Mouse (Mus musculus) hindbrain, embryonic 16.5 days (tissue): ENCODE measurements at regions not wholly inside any gene's neighbourhood (a gene's known extent, or its start where the extent isn't known, plus 50 kb on each side); places are given as distances from the start of the nearest gene placed in this dataset.
A peak's percentile ranks its signal among the peaks of the same experiment; 100 is the strongest.

Experiments used
- ATAC-seq: fragments of 200-750 bp; cut with Nextera tagmentation; 2 replicates; pipeline ENCODE4 v1.8.0; 2017; ENCODE audit warnings: moderate TSS enrichment, moderate library complexity
- H3K27ac ChIP-seq: fragments of 300-500 bp; sonication (generic); 2 replicates; pipeline ENCODE4 v1.5.1; 2014; ENCODE audit warnings: low read depth, mild to moderate bottlenecking, control low read depth, low read length, moderate library complexity
- H3K27me3 ChIP-seq: fragments of 300-500 bp; sonication (generic); replicated peaks from 2 replicates; pipeline ENCODE4 v1.6.1; 2014; ENCODE audit warnings: low read length; ENCODE audit not compliant: control insufficient read depth, insufficient read depth
- H3K36me3 ChIP-seq: fragments of 300-500 bp; sonication (generic); 2 replicates; pipeline ENCODE4 v1.6.1; 2014; ENCODE audit warnings: mild to moderate bottlenecking, low read length, moderate library complexity, mixed read lengths; ENCODE audit not compliant: control insufficient read depth, insufficient read depth
- H3K4me1 ChIP-seq: fragments of 300-500 bp; sonication (generic); 2 replicates; pipeline ENCODE4 v1.6.1; 2014; ENCODE audit warnings: low read depth, low read length; ENCODE audit not compliant: control insufficient read depth, insufficient read depth
- H3K4me2 ChIP-seq: fragments of 300-500 bp; sonication (generic); 2 replicates; pipeline ENCODE4 v1.6.1; 2014; ENCODE audit warnings: mild to moderate bottlenecking, low read length, control low read depth, moderate library complexity
- H3K4me3 ChIP-seq: fragments of 300-500 bp; sonication (generic); 2 replicates; pipeline ENCODE4 v1.5.1; 2014; ENCODE audit warnings: mild to moderate bottlenecking, low read length, control low read depth, moderate library complexity
- H3K9ac ChIP-seq: fragments of 300-500 bp; sonication (generic); 2 replicates; pipeline ENCODE4 v1.6.1; 2014; ENCODE audit warnings: low read depth, mild to moderate bottlenecking, control low read depth, low read length, moderate library complexity
- H3K9me3 ChIP-seq: fragments of 300-500 bp; sonication (generic); 2 replicates; pipeline ENCODE4 v1.6.1; 2014; ENCODE audit warnings: mild to moderate bottlenecking, low read length, moderate library complexity; ENCODE audit not compliant: control insufficient read depth
- WGBS: fragments of 180-500 bp; shearing (Covaris S2); extraction: QIAGEN DNeasy Blood & Tissue Kit; methylation state at CpG from one replicate; pipeline ENCODE4 v1.1.7; 2014; 5-methylcytosine and 5-hydroxymethylcytosine counted together

DNA sequence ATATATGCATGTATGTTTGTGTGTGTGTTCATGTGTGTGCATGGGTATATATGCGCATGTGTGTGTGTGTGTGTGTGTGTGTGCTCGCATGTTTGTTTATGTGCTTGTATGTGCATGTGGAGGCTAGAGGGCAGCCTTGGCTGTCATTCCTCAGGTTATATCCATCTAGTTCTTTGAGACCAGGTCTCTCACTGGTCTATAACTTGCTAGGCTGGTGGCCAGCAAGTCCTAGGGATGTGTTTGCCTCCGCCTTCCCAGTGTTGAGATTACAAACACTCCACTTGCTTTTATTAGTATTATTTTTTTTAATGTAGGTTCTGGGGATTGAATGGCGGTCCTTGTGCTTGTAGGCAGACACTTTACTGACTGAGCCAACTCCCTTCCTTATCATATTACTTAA, 219.8 kb upstream of the Dusp10 start:
- Histone ChIP-seq H3K27ac (no peak overlapping the region), H3K4me3 (no peak overlapping the region), H3K9ac (no peak overlapping the region), H3K4me1 (peaks cover 3% of the 10 kb centered on the region; the same call in 1 of the 2 replicates), H3K27me3 (no peaks in the 10 kb centered on the region), H3K4me2 (no peak overlapping the region), H3K36me3 (no peaks in the 10 kb centered on the region), H3K9me3 (peaks cover 3% of the 10 kb centered on the region; the same call in 1 of the 2 replicates)
- 95% methylated on average over 4 of the region's 4 CpGs for WGBS
- ATAC-seq: no peak

GRCm38 (mm10) chr1:183793913-183794445, 219.1 kb upstream of the Dusp10 start:
- 47% methylated on average over 8 of the region's 8 CpGs for WGBS
- ATAC-seq: peak; percentile 37; the same call in 1 of the 2 replicates
- Histone ChIP-seq H3K9me3 (peaks cover 3% of the 10 kb centered on the region; the same call in 1 of the 2 replicates), H3K27me3 (no peaks in the 10 kb centered on the region), H3K4me1 (peaks cover 3% of the 10 kb centered on the region; the same call in 1 of the 2 replicates), H3K9ac (no peak overlapping the region), H3K36me3 (no peaks in the 10 kb centered on the region), H3K4me2 (no peak overlapping the region), H3K4me3 (no peak overlapping the region), H3K27ac (no peak overlapping the region)

DNA sequence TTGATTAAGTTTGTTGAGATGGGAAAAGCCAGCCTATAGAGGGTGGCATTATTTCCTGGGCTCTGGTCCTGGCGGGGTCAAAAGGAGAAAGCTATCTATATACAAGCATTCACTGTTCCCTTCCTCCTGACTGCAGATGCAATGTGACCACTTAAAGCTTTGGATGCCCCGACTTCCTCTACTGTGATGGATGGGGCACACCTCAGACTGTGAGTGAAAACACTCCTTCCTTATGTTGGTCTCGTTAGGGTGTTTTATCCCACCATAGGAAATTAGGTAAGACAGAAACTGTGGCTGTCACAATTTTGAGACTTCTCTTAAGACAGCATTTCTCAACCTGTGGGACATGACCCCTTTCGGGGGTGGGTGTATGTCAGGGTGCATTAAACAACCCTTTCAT, 210.8 kb upstream of the Dusp10 start:
- Histone ChIP-seq H3K36me3 (no peaks in the 10 kb centered on the region), H3K4me1 (no peaks in the 10 kb centered on the region), H3K27me3 (no peaks in the 10 kb centered on the region), H3K9me3 (peaks cover under 1% of the 10 kb centered on the region; the same call in 1 of the 2 replicates), H3K9ac (no peak overlapping the region), H3K4me2 (no peak overlapping the region), H3K4me3 (no peak overlapping the region), H3K27ac (no peak overlapping the region)
- ATAC-seq: no peak
- 90% methylated on average over 4 of the region's 4 CpGs for WGBS

DNA sequence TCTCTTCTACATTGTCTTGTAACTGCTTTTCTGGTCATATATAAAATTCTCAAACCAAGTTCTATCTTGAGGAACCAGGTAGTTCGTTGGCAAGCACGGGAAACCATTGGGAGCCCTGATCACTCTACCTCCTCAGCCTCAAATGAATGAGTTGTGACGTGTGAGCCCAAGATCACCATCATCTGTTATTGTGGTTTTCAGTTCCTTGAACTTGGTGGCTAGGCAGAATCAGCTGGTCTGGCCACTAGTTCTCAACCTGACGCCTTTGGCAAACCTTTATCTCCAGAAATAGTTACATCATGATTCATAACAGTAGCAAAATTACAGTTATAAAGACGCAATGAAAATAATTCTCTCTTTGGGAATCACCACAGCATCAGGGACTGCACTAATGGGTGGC, 209.7 kb upstream of the Dusp10 start:
- Histone ChIP-seq H3K4me2 (no peak overlapping the region), H3K9me3 (no peaks in the 10 kb centered on the region), H3K9ac (no peak overlapping the region), H3K4me1 (no peaks in the 10 kb centered on the region), H3K27ac (no peak overlapping the region), H3K4me3 (no peak overlapping the region), H3K36me3 (no peaks in the 10 kb centered on the region), H3K27me3 (no peaks in the 10 kb centered on the region)
- WGBS: 90% methylated on average over 5 of the region's 5 CpGs
- ATAC-seq: no peak

GRCm38 (mm10) chr1:183803826-183804225, 209.3 kb upstream of the Dusp10 start:
- Histone ChIP-seq H3K36me3 (no peaks in the 10 kb centered on the region), H3K9me3 (no peaks in the 10 kb centered on the region), H3K4me2 (no peak overlapping the region), H3K9ac (no peak overlapping the region), H3K4me3 (no peak overlapping the region), H3K27ac (no peak overlapping the region), H3K4me1 (no peaks in the 10 kb centered on the region), H3K27me3 (no peaks in the 10 kb centered on the region)
- 81% methylated on average over 1 of the region's 1 CpGs for whole genome bisulfite sequencing
- no peak for ATAC-seq

- H3K27ac ChIP-seq: no peak overlapping the region
- no peaks in the 10 kb centered on the region for H3K9me3 ChIP-seq
- no peaks in the 10 kb centered on the region for H3K36me3 ChIP-seq
- no peak for ATAC-seq
- no peaks in the 10 kb centered on the region for H3K27me3 ChIP-seq
- H3K4me2 ChIP-seq: no peak overlapping the region
- H3K4me3 ChIP-seq: no peak overlapping the region
- no peaks in the 10 kb centered on the region for H3K4me1 ChIP-seq
- 81% methylated on average over 2 of the region's 2 CpGs for WGBS
- H3K9ac ChIP-seq: no peak overlapping the region
These were observed 208.8 kb upstream of the Dusp10 start for GRCm38 (mm10) chr1:183804295-183804694.

GRCm38 (mm10) chr1:183806864-183807730, 206.0 kb upstream of the Dusp10 start:
- no peak overlapping the region for H3K9ac ChIP-seq
- H3K4me1 ChIP-seq: no peaks in the 10 kb centered on the region
- H3K4me3 ChIP-seq: no peak overlapping the region
- H3K27me3 ChIP-seq: no peaks in the 10 kb centered on the region
- ATAC-seq: no peak
- H3K36me3 ChIP-seq: no peaks in the 10 kb centered on the region
- H3K9me3 ChIP-seq: no peaks in the 10 kb centered on the region
- H3K27ac ChIP-seq: no peak overlapping the region
- H3K4me2 ChIP-seq: no peak overlapping the region
- WGBS: 80% methylated on average over 8 of the region's 8 CpGs

- Histone ChIP-seq H3K4me1 (no peaks in the 10 kb centered on the region), H3K9me3 (no peaks in the 10 kb centered on the region), H3K27ac (no peak overlapping the region), H3K9ac (no peak overlapping the region), H3K27me3 (no peaks in the 10 kb centered on the region), H3K4me2 (no peak overlapping the region), H3K4me3 (no peak overlapping the region), H3K36me3 (no peaks in the 10 kb centered on the region)
- WGBS: 90% methylated on average over 2 of the region's 2 CpGs
- no peak for ATAC-seq
These were observed 204.9 kb upstream of the Dusp10 start for GRCm38 (mm10) chr1:183808168-183808567.

DNA sequence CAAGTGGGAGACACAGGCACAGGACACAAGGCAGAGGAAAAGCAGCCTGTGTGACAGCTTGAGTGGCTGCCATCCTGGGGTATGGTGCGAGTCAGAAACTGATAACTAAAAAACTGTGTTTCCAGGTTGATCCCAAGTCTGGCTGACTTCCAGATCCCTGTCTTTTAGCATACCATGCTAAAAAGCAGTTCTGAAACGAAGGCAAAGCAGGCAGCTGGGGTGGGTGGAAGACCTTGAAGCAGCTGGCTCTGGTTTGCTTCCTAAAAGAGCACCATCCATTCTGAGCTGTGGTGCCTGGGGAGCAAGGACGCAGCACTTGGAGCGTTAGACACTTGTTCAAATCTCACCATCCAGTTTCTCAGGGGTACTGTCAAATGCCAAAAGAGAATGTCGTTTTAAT, 192.5 kb upstream of the Dusp10 start:
- ATAC-seq: no peak
- no peak overlapping the region for H3K4me2 ChIP-seq
- H3K4me1 ChIP-seq: no peaks in the 10 kb centered on the region
- 51% methylated on average over 5 of the region's 5 CpGs for WGBS
- no peaks in the 10 kb centered on the region for H3K9me3 ChIP-seq
- H3K27me3 ChIP-seq: no peaks in the 10 kb centered on the region
- H3K27ac ChIP-seq: no peak overlapping the region
- H3K4me3 ChIP-seq: no peak overlapping the region
- H3K36me3 ChIP-seq: no peaks in the 10 kb centered on the region
- H3K9ac ChIP-seq: no peak overlapping the region
